In genomic region chr2:158048718-158049117, GRCm38 (mm10) we compare ENCODE assay signal across 17 mouse cellular contexts.
"Had no signal": no experiment of that assay in that cellular context is flagged by ENCODE, and none has a peak within 500 bp of the region (broad histone marks: within the 10 kb centered on the region; RNA-seq: fewer than 3 reads in every experiment).

No protein-coding gene starts in this region.

- H3K4me3 ChIP-seq: lung, embryonic 15.5 days; megakaryocyte, embryonic 14.5 days; midbrain, embryonic 13.5 days; midbrain, embryonic 15.5 days; neural tube, embryonic 12.5 days; stomach, embryonic 15.5 days had no signal

- H3K27me3 ChIP-seq: lung, embryonic 15.5 days; megakaryocyte, embryonic 14.5 days; midbrain, embryonic 13.5 days; midbrain, embryonic 15.5 days; neural tube, embryonic 12.5 days; stomach, embryonic 15.5 days had no signal

- H3K9ac ChIP-seq: lung, embryonic 15.5 days; midbrain, embryonic 13.5 days; midbrain, embryonic 15.5 days; neural tube, embryonic 12.5 days; stomach, embryonic 15.5 days had no signal

- H3K4me1 ChIP-seq: lung, embryonic 15.5 days; midbrain, embryonic 13.5 days; midbrain, embryonic 15.5 days; neural tube, embryonic 12.5 days; stomach, embryonic 15.5 days had no signal

- H3K27ac ChIP-seq: lung, embryonic 15.5 days; macrophage; midbrain, embryonic 13.5 days; midbrain, embryonic 15.5 days; neural tube, embryonic 12.5 days; stomach, embryonic 15.5 days; stomach, postnatal 0 days had no signal

- DNase-seq: lung, adult 2 months; lung, postnatal 14 days; lung, postnatal 36 days; right cerebral cortex, postnatal 14 days; thymus, adult 2 months; thymus, postnatal 25 days; thymus, postnatal 4 days had no signal

- H3K4me2 ChIP-seq: lung, embryonic 15.5 days; midbrain, embryonic 11.5 days; midbrain, embryonic 13.5 days; midbrain, embryonic 15.5 days; neural tube, embryonic 12.5 days; stomach, embryonic 15.5 days had no signal

- ATAC-seq: lung, postnatal 0 days; midbrain, embryonic 13.5 days; midbrain, embryonic 15.5 days had no signal

- H3K9me3 ChIP-seq: lung, embryonic 15.5 days; megakaryocyte, embryonic 14.5 days; midbrain, embryonic 13.5 days; midbrain, embryonic 15.5 days; neural tube, embryonic 12.5 days; stomach, embryonic 15.5 days had no signal
